Mouse (Mus musculus): Measurements from ENCODE around the gene Sh3bp2.

Sh3bp2 gene

DNA sequence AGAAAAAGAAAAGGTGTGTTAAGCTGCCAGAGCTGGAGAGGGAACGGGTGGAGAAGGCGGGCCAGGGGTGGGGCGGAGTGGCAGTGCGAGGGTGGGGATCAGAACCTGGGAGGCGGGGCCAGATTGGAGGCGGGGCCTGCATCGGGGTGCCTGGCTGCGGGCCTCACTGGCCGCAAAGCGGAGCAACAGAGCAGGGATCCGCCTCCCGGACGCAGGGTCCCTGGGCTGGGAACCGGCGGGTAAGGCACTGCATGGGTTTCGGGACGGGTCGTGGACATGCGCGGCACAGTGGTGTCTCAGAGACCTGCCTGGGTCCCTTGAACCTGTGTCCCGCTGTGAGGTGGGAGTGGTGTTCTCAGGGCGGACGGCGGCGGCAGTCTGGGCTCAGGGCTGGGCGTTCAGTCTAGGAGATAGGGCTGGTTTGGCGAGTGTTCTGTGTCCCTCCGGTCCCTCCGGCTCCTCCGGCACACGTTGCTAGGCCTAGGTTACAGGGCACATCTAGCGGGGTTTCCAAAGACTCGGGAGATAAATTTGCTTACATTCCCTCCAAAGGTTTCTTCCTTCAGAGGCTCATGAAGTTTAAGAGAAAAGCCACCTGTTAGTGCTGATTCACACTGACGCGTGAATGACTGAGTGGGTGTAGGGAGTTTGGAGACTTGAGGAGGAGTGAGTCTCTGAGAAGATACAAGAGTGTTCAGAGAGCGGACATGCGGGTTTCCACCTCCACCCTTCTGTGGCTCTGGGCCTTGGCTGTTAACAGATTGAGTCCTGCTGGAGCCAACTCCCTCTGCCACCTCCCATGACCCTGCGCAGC lies at the start of gene Sh3bp2:
TSS of gene Sh3bp2 (plus strand) at position 176 of the 814 bp plus-strand sequence.
- DNase-seq (ENCODE audit: low read depth) = peak; percentile 90

DNA sequence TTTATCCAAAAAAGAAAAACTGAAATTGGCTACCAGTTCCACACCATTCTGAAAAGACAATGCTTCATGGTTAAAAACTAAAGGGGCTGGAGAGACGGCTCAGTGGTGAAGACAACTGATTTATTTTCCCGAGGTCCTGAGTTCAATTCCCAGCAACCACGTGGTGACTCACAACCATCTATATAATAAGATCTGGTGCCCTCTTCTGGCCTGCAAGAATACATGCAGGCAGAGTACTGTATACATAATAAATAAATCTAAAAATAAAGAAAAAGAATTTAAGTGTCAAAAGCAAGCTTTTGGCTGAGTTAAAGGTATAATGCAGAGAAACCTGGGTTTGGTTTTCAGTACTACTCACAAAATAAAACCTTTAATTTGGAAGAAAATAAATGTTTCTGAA lies 44.7 kb upstream of the Sh3bp2 start:
- DNase-seq (ENCODE audit: low read depth) = no peak

DNA sequence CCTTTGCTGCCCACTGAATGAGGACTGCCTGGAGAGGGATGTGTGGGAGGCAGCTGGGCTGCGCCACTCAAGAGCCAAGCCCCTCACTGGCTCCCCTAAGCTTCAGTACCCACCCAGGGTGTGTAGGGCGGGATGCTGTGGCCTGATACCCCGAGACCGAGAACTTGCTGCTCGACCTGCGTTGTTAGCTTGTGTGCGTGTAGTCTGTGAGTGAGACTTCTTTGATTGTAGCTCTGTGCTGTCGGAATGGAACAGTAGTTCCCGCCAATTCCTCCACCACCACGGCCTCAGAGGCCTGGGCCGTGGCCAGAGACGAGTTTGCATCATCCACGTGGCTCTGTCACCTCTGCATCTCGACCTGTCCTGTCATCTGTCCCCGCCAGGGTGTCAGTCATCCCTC lies 39.9 kb upstream of the Sh3bp2 start:
- no peak for DNase-seq (ENCODE audit: low read depth)

DNA sequence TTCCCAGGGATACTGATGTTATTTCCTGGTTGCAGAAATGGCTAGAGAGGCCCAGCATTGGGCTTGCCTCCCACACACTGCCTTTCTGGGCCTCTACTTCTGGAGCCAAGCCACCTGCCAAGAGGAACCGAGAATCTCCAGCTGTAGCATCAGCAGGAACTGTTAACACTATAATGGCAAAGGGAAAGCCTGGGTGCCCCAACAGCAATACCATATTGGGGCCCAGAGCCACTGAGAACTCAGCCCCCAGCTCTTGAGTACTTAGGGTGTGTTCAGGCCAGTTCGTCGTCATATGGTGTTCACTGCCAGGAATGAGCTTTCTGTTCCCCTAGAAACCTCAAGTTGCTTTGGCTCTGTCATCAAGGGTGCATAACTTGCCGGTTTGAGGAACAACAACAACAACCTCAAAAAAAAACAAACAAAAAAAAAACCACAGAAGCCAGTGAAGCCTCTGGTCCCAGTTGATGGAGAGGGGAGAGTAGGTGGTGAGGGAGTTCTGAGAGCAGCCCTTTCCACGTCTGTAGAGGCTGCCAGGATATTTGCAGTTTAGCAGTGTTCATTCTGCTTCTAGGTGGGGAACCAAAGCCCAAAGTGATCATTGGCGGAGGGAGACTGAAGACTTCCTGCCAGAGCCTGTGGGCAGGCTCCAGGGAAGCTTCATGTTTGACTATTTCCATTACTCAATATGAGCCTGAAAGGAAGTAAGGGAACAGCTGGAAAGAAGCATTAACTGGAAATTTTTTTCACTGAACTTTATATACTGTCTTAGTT lies 38.1 kb upstream of the Sh3bp2 start:
- no peak for DNase-seq (ENCODE audit: low read depth)

DNA sequence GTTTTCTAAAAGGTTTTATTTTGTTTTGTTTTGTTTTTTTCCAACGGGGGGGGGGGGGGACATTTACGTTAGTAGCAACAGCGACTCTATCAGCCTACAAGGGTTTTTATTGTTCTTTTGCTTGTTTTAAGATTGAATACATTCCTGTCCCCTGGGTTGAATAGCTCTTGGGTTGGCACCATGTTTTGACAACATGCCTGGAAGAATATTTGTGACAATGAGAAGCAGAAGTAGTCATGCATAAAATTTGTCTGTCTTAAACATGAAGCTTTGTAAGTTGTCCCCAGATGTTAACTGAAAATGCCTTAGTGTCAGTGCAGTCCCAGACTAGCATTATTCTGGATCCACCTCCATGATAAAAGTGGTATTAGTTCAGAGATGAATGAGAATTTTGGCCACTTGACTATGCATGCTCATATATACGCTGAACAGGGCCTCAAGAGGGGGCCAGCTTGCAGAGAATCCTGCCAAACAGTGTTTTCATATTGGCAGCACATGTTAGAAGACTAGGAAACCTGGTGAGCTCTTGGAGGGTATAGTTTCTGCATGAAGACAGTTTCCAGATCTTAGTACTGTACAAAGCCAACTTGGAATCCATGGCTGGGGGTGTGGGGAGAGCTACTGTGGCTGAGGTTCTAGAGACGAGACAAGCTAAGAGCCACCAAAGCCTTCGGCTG lies 36.8 kb upstream of the Sh3bp2 start:
- no peak for DNase-seq (ENCODE audit: low read depth)

DNA sequence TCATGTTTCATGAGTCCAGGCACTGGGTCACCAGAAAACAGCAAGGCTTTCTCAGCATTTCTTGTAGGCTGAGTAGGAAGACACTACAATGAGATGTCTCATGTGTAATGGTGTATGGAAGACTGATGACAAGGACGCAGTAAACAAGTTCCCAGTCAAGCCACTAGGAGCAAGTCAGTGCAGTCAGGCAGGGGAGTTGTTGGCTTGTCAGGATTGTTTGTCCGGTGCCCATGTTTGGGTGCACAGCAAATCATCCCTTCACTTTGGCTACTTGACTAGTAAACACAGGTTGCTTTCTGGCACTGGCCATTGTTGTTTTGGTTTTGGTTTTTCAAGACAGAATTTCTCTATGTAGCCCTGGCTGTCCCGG lies 36.2 kb upstream of the Sh3bp2 start:
- DNase-seq (ENCODE audit: low read depth) = no peak

DNA sequence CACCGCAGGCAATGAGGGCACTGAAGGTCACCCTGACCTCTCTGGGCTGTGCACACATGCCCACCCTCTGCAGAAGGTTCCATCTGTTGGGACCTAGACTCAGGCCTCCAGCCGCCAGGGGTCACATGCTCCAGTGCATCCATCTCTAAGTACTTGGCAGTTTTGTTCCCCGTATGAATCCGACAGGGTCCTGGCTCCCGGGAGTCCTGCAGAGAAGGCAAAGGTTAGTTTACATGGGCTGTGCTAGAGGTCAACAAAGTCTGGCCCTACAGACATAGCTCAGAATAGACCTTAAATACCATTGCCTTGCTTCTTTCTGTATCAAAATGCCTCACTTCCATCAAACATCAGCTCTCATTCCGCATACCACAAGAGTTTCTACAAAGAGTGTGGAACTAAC lies 28.9 kb upstream of the Sh3bp2 start:
- DNase-seq (ENCODE audit: low read depth) = no peak

DNA sequence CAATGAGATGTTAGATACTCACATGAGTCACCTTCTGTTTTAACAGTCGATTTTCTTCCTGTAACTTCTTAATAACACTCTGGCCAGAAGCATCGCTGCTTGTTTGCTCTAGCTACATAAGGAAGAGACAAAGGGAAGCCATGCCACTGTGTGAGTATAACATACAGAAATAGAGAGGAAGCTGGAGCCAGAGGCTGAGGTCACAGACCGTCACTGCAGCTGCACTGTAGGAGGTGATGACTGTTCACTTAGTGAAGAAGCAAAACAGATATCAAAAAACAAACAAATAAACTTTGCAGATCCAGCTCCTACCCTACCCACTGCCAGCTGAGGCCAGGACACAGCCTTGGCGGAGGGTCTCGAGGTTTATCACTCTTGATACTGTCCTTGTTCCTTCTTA lies 24.8 kb upstream of the Sh3bp2 start:
- DNase-seq (ENCODE audit: low read depth) = no peak

DNA sequence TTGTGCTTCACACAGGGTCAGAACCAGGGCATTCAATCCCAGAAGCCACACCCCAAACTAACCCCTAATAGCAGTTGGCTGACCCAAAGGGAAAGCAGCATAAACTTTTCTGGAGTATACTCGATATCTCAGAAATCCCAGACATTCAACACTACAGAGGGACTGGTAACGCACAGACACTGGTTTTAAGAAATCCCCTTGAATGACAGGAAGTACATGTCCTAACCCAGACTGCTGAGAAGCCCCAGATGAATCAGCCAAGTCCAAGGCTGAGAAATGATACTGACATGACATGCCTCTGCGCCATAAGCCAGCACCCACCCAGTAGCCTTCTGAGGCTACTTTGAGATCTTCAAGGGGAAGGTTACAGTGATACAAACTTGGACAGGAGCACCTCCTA lies 24.1 kb upstream of the Sh3bp2 start:
- DNase-seq (ENCODE audit: low read depth) = no peak

DNA sequence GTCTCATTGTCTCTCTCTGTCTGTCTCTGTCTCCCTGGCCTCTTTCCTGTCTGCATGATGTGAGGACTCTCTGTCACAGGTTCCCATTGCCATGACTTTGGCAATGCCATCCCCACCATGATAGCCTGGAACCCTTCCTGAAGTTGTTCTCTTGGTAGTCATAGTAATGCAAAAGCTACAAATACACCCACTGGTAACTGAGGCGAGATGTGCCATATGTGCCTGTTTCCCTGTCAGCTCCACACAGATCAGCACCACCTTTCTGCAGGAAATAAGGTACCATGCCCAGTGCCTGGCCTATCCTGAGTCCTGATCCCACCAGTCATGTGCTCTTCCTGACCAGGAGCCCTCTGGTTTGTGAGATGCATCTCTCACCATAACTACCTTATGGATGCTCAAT lies 23.2 kb upstream of the Sh3bp2 start:
- no peak for DNase-seq (ENCODE audit: low read depth)

DNA sequence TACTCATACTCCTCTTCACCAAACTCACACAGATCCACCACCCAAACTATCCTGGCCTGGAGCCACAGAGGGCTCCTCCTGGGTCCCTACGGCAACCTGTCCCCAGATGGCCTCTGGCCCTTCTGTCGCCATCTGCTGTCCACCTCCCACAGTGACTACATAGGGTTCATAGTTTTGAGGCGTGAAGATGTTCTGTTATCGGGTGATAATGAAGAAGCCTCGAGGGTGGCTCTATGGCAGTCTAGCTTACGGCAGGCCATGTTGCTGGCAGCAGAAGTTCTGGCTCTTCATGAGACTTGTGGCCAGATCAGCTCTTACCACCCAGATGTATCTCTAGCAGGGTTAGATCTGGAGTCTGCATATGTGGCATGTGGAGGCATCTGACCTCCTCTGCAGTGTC lies 22.8 kb upstream of the Sh3bp2 start:
- no peak for DNase-seq (ENCODE audit: low read depth)

DNA sequence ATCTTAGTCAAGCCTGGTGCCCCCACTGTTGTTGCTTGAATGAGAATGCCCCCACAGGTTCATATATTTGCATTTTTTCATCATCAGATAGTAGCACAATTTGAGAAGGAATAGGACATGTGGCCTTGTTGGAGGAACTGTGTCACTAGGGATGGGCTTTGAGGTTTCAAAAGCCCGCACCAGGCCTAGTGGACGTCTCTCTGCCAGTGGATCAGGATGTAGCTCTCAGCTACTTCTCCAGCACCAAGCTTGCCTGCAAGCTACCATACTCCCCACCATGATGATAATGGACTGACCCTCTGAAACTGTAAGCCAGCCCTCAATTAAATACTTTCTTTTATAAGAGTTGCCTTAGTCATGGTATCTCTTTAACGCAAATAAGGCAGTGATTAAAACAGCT lies 13.2 kb upstream of the Sh3bp2 start:
- no peak for DNase-seq (ENCODE audit: low read depth)

DNA sequence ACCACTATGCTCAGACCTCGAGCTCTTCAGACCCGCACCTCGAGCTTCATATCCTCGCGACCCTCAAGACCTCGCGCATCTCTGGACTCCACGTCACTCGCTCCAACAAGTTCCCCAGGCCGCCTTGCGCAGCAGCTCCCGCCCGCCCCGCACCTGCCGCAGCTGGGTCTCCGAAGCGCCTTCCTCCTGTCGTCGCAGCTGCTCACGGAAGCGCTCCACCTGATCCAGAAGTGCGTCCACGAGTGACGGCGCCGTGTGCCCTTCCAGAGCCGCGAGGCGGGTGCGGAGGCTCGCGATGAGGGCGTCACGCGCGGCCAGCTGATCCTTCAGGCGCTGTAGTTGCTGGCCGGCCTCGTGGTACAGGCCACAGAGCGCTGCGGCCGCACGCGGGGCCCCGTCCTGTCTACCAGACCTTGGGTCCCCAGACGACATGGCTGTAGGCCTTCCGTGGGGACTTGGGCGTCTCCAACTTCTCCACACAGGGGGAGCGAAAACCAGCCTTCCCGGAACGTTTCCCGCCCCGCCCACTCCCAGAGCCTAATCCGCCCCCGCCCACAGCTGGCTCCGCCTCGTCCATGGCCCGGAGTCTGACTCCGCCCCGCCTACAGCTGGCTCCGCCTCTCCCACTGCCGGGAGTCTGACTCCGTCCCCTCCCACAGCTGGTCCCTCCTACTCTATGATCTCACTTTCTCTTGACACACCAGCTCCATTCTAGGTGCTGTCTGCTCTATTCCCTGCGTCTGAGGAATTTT lies 12.0 kb upstream of the Sh3bp2 start, which contains the start of gene Tnip2:
TSS of gene Tnip2 (minus strand) at position 526 of the 752 bp plus-strand sequence.
- peak; percentile 92 for DNase-seq (ENCODE audit: low read depth)

DNA sequence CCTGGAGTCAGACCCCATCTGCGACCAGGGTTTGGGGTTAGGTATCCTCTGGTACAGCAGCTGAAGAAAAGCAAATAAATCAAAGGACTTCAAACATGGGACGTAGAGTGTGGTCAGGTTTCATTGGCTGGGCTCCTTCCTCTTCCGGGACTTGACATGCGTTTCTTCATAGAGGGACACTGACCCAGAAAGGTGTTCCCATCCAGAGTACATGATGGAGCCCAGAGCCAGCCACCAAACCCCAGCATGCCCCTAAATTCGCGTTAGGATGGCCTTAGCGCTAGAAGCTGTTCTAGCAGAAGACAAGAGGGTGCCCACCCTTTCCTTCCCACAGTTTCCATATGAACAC lies 11.4 kb upstream of the Sh3bp2 start:
- no peak for DNase-seq (ENCODE audit: low read depth)

DNA sequence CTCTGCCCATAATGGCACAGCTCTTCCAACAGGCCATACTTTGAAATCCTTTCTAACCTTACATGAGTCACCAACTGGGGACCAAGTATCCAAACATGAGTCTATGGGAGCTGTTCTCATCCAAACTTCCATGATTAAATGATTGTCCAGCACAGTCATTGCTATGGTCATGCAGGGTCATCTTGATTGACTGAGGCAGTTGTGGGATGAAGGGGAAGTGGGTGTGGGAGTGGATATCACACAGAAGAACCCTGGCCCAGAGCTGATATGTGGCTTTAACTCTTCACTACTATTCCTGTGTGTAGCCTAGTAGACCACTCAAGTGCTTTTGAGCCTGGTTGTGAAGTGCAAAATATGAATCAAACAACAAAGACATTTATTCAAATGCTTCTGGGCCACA lies 10.5 kb upstream of the Sh3bp2 start:
- DNase-seq (ENCODE audit: low read depth) = no peak

DNA sequence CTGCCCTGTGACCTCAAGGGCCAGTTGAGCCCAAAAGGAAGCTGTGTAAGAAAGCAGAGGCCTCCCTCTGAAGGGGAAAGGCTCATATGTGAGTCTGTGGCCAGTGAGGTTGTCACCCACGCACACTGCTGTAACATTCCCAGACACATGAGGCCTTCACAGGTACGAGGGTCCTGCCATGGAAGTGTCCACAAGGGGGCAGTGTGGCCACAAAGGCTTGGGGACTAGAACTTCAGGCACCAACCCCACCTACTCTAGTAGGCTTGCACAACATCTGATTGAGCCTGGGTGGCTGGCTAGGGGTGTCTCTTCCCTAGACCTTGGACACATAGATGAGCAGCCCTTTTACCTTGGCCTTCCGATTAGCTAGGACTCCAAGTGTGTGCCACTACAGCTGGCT lies 7.7 kb upstream of the Sh3bp2 start:
- peak; percentile 81 for DNase-seq (ENCODE audit: low read depth)

DNA sequence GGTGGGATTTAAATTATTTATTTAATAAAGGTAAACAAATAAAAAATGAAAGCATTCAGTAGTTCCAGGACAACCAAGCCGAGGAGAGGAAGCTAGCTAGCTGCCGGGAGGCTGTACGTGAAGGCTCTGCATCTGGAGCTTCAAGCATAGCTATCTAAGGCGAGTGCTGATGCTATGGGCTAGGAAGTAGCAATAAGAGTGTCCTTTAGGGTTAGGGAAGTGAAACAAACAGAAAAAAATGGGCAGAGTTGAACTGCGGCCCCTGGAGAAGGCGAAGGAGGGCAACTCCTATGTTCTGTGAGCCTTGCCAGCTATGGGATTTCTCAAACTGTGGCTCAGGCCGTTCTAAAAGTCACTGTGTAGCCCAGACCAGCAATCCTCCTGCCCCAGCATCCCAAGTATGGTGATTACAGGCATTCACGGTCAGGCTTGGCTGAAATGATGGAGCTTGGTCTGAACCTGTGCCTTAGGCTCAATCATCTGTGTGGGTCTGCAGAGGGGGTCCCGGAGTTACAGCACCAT lies 6.2 kb upstream of the Sh3bp2 start:
- DNase-seq (ENCODE audit: low read depth) = no peak

DNA sequence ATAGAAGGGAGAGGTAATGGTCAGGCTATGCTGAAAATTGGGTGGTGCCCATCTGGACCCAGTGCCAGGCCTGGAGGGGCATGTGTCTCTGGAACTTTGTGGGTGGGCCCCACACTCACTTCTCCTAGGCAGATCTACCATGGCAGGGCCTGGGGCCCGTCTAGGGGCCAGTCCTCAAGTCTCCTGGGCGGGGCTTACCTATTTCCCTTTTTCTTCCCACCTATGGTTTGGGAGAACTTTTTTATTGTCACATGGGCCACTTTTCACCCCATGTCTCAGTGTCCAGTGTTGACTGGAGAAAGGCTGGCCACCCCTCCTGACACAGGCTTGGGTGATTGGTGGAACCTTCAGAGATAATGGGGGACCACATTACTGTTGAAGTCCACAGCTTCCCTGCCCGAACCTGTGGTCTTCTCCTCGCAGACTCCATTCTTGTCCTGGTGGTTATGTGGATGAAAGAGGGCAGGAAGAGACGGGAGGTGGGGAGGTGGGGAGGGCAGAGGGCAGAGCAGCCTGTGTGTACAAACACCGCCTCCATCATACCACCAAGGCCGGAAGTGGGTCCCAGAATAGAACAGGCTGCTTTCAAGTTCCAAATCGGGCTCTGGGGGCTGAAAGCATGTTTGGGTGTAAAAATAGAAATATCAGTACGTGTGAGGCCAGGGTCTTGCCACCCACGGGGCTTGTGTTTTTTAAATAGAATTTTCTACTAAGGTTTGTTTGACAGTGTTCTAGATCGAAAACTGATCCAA lies 5.0 kb upstream of the Sh3bp2 start:
- DNase-seq (ENCODE audit: low read depth) = no peak

DNA sequence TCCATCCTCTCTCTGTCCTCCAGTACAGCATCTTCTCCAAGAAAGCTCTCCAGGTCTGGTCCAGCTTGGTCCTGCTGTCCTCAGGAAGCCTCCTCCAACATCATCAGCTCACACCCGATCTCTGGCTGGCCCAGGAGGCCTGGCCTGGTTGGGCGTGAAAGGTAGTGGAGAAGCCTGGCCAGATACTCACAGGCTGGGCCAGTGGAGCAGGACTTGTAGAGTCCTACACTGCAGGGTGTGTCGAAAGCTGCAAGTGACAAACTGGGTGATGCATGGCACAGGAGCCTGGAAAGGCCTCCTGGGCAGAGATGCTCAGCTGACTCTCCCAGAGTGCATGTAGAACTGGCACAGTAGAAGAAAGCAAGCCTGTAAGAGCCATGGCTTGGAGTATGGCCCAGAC lies 4.3 kb upstream of the Sh3bp2 start:
- no peak for DNase-seq (ENCODE audit: low read depth)

DNA sequence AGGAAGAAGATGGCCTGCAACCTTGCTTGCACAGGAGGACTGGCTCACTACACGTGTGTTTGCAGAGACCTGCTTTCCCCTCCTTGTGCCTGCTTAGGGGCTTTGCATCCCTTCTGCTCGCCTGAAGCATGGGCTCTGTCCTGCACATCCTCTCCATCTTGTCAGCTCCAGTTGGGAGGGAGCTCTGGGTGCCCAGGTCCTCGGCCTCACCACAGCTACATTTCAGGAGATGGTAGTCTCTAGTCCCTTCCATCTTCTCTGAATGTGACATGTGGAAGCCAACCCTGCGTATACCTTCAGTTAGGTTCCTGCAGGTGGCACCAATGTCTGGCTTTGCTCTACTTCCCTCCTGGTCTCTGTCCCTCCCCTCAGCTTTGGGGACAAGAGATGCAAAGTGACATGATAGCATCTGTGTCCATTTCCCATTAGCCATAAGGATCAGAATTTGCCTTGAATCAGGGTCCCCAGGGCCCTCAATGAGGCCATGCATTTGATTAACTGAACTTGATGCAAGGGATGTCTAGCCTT lies 1.6 kb upstream of the Sh3bp2 start:
- no peak for DNase-seq (ENCODE audit: low read depth)

DNA sequence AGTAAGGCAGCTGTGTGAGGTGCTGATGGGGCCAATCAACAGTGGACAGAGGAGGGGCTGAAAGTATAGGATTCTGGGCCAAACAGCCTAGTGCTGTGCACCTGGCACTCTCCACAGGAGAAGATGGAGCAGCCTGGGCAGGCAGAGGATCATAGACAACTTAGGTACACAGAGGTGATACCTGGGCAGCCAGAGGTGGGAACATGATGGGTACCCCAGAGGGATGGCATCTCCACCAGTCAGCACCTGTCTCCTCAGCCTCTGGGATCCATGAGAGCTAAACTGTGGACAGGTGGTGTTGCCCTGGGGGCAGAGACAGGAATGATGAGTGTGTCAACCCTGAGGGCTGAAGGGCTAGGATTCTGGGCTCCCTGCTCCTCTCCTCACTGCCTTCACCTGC lies 1.1 kb upstream of the Sh3bp2 start:
- DNase-seq (ENCODE audit: low read depth) = no peak

Data from c-Kit-positive CD71-positive TER-119-negative erythroid progenitor cells, embryonic 14.5 days (primary cell).